Mouse (Mus musculus) mouse trophoblast stem cell (cell line): ENCODE results near the gene Tdrd9.
"Not testable (repeated sequence)": the region's sequence is repeated elsewhere in the genome, so short reads cannot be mapped to it uniquely, and the experiment has no call there.

Source experiments
- in situ Hi-C, 2 experiments: fragments of 300-500 bp; cut with MseI, MboI; formaldehyde crosslinking; loops; 2 replicates in 1 of 2; 3 replicates in 1 of 2; pipeline ENCODE4 v1.15.1; 2025

Tdrd9 gene

DNA sequence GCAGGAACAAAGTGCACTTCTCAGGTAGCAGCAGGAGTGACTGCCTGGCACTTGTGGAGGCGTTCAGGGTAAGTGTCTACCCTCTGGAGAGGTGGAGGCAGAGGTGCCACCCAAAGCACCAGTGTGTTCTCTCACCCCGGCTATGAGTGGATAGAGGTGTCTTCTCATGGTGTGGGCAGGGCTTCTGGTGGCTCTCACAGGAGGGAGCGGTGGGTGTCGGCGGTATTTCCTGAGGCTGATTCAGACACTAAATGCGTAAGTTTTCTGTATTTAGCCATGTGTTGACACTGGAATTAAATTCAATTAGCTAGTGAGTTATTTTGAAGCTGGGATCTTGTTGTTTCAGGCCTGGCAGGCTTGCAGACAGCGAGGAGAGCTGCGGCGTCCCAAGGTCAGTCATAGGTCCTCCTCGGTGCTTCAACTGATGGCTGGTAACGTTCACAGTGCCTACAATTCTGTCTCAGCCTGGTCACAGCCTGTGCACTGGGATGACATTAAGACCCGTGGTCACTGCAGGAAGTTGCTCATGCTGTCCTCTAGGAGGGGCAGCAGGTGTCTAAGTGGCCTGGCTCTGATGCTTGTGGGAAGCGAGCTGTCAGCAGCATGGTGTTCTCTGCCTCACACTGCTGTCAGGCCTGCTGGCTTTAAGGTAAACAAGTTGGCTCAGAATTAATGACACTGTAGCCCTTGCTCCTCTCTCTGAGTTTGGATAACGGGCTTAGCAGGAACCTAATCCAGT lies 54.7 kb downstream of the Tdrd9 start:
- in situ Hi-C loops: no loop called here

DNA sequence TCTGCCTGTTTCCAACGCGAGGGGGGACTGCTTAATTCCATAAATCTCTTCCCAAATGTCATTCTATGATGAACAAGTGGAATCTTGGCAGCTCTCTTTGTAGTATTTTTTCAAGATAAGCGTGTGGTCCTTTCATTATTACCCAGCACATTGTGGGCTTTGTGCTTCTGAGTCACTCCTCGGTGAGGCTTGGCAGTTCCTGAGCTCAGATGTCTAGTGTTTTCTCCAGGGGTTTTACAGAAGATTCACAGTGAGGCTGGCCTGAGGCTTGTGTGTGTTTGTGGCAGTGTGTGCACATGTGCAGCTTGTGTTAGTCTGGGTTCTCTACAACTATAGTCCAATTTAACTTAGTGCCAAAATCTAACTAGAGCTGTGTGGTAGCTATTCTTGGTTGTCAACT lies 56.0 kb downstream of the Tdrd9 start:
- in situ Hi-C loops: no loop called here

- in situ Hi-C loops: no loop called here
These were observed 62.1 kb downstream of the Tdrd9 start for GRCm38 (mm10) chr12:112033409-112033975.

DNA sequence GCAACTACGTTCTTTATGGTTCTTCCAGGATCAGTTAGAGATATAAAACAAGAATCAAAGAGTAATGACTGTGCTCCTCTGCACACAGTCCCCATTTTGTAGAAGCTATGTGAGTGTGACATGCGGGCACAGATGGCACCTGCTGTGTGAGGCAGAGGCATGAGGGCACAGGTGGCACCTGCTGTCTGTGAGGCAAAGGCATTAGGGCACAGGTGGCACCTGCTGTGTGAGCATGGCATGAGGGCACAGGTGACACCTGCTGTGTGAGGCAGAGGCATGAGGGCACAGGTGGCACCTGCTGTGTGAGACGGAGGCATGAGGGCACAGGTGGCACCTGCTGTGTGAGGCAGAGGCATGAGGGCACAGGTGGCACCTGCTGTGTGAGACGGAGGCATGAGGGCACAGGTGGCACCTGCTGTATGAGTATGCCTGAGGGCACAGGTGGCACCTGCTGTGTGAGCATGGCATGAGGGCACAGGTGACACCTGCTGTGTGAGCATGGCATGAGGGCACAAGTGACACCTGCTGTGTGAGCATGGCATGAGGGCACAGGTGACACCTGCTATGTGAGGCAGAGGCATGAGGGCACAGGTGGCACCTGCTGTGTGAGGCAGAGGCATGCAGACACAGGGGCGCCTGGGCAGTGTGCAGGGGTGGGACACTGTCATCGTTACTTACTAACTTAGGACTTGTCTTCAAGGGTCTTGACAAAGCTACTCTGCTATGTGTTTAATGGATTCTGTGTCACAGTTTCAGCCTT lies 64.2 kb downstream of the Tdrd9 start:
- in situ Hi-C loops: not testable (repeated sequence)

DNA sequence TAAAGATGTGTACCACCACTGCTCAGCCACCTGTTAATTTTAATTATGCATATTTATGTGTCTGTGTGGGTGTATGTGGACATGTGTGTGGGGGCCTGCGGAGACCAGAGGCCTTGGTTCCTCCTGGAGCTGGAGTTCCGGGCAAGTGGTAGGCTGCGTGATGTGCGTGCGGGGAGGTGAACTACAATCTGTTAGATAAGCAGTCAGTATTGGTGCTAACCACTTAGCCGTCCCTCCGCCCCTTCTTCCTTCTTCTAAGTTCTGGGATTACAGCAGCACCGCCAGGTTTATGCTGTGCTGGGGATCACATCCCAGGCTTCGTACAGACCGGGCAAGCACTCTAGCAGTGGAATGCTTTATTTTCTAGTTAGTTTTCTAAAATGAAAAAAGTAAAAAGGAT lies 67.1 kb downstream of the Tdrd9 start:
- in situ Hi-C loops: no loop called here

DNA sequence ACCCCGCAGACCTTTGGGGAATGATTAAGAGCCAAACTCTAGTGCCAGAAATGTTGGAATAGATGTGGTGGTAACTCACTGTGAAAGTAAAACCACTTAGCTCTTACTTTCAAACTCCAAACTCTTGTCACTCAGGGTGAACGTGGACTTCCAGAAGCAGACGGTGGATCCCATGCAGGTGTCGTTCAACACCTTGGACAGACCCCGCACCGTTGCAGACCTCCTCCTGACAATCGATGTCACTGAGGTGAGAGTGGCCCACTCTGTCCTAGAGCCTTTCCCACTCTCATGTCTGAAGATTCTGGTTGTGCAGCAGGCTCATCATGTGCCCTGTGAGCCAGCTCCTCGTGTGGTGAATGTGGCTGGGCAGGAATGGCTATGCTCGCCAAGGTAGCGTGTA lies 67.8 kb downstream of the Tdrd9 start:
- in situ Hi-C loops: no loop called here

- in situ Hi-C loops: no loop called here
These were observed 71.3 kb downstream of the Tdrd9 start for GRCm38 (mm10) chr12:112042681-112043080.

DNA sequence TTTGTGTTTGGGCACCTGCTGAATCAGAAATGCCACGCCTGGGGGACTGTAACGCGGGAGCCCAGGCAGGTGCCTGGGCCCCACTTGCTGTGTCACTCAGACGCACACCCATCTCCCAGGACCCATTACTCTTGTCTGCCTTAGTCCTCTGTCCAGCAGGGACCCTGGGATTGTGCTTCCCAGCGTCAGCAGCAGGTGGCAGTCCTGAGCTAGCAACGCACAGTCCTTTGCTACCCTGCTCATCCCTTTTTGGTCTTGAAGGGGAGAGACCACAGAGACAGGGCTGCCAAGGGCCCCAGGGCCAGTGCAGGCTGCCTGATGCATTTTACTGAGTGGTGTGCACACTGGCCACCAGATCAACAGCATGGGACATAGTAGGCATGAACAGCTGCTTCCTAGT lies 106.3 kb downstream of the Tdrd9 start:
- in situ Hi-C loops: no loop called here

GRCm38 (mm10) chr12:112079911-112080310 lies 108.6 kb downstream of the Tdrd9 start:
- in situ Hi-C loops: no loop called here

GRCm38 (mm10) chr12:112080911-112081310 lies 109.6 kb downstream of the Tdrd9 start:
- in situ Hi-C loops: no loop called here

DNA sequence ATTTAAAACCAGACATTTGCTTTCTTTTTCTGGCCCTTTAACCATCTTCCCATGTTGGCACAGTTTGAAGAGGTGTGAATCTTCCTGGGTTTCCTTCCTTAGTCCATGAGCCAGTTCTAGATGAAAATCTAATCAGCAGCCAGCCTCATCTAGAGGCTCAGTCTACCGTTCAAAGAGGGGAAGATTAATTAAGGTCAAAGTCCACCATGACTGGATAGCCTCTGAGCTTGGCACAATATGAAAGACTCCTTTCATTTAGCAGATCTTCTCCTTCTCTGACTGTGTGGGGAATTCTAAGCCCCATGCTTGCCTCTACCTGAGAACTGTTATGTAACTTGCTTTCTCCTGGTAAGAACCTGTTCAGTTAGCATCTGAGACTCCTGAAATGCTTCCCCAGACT lies 110.9 kb downstream of the Tdrd9 start:
- in situ Hi-C loops: no loop called here

- in situ Hi-C loops: no loop called here
These were observed 114.9 kb downstream of the Tdrd9 start for GRCm38 (mm10) chr12:112086250-112086649.

DNA sequence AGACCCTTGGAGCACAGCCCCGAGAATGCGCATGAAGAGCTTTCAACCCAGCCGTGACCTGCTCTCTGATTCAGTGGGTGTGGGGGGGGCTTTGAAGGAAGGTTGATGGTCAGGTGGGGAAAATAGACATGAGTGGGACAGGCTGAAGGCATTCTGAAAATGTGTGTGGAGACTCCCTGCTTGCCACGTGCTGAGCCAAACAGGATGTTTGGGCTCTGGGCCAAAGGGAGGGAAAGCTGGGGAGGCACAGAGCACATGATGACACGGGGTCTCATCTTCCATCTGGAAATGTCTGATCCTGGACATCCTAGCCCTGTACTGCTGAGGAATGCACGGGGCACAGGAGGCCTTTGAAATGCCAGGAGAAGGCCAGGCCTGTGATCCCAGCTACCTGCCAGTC lies 115.4 kb downstream of the Tdrd9 start:
- in situ Hi-C loops: no loop called here

DNA sequence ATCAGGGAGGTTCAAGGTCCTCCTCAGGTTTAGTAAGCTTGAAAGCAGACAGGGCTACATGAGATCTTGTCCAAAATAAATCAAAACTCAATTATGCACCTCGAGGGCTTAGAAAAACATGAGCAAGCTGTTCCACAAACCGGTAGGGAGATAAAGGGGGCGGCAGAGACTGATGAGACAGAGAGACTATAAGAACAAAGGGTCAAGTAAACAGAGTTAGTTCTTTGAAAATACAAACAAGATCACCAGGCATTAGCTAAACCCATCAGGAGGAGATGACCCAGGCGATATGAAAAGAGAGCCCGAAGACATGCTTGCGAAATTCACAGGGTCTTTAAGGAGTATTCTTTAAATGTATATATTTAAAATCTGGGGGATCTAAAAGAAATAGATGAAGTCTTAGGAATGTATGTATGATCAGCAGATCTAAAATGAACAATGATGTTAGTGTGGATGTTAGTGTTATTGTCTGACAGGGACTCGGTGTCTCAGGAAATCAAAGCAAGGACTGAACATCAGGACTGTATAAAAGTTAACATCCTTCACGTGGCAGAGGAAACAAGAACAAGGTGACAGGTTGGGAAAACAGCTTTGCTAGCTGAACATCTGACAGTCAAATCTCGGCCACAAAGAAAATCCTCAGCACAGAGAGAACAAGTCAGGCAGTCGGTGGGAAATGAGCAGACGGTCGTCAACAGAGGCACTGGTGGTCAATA lies 117.4 kb downstream of the Tdrd9 start:
- in situ Hi-C loops: no loop called here

DNA sequence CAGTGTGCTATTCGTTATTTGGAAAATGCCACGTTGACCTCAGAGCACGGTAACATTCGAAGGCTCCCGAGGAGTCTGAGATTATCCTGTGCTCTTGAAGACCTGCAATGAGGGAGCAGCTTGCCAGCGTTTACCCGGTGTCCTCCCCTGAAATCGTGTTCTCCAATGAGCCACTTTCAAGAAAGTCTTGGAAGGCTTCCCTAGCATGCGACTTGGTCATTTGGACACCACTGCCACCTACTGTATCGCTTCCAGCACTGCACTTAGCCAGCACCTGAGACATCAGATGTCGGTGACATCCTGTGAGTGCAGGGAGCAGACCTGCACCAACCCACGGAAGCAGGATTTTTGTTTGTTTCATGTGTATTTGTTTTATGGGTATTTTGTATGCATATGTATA lies 119.7 kb downstream of the Tdrd9 start:
- in situ Hi-C loops: no loop called here

DNA sequence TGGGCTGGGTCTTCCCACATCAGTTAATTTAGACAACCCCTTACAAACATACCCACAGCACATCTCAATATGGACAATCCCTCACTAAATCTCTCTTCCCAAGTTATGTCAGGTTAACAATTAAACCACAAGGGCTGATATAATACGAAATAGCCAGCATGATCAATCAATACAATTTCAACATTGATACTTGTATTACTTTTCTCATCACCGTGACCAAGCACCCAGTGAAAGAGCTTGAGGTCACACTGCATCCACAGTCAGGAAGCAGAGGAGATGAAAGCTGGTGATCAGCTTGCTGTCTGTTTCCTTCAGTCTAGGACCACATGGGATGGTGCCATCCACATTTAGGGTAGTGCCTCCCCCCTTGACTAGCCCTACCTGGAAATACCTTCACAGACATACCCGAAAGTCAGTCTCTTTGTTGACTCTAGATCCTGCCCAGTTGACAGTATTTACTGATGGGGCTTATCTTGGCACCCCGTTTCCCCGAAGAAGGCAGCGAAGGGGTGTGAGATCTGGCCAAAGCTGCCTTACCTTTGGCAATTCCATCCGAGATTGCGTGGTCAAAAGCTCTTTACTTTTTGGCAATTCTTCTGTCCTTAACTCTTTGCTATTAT lies 123.0 kb downstream of the Tdrd9 start:
- in situ Hi-C loops: no loop called here

- in situ Hi-C loops: no loop called here
These were observed 124.8 kb downstream of the Tdrd9 start for GRCm38 (mm10) chr12:112096051-112096732.

DNA sequence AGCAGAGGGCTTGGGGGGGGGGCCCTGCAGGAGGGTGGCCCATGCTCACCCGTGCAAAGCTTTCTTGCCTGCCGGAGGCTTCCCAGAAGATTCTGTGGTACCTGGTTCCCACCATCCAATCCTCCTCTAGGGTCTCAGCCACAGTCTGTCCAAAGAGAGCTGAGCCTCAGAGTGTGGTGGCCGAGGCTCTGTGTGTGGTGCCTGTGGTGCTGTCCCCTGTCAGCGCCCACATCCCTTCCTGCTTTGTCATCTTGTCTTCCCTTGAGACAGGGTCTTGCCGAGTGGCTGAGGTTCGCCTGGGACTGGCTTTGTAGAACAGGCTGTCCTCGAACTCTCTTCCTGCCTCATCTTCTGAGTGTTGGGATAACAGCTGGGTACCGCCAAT lies 125.4 kb downstream of the Tdrd9 start:
- in situ Hi-C loops: no loop called here

DNA sequence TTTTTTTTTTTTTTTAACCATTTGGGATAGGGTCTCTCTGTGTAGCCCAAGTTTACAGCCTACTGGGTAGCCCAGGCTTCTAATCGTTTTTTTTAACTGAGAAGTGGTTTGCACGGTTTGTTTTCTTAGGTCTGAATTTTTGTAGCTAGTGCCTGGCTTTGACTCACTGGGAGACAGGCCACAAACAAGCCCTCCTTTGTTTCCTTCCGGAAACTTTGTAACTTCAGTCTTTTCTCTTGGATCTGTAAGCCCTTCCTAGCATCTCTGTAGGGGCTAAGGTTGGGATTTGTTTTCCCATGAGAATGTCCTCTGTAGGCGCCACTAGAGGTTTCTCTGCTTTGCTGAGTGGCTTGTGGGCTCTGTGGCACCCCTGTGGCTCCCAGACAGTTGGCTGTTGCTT lies 128.7 kb downstream of the Tdrd9 start:
- in situ Hi-C loops: no loop called here

DNA sequence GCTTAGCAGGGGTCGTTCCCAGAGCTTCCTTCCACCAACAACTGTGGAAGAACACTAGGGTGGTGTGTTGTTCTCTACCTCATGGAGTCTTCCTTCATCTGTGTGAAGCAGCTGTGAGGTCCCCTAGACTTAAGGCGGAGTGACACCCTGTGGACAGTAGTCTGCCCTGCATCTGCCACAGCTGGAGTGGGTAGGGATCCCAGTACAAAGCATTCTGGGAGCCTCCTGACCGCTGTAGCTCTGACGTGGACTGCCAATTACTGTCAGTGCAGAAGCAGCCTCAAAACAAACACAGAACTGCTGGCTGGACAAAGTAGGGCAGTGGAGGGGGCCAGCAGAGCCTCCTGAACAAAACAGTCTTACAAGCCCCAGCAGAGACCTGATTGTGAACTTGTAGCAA lies 129.7 kb downstream of the Tdrd9 start:
- in situ Hi-C loops: no loop called here

DNA sequence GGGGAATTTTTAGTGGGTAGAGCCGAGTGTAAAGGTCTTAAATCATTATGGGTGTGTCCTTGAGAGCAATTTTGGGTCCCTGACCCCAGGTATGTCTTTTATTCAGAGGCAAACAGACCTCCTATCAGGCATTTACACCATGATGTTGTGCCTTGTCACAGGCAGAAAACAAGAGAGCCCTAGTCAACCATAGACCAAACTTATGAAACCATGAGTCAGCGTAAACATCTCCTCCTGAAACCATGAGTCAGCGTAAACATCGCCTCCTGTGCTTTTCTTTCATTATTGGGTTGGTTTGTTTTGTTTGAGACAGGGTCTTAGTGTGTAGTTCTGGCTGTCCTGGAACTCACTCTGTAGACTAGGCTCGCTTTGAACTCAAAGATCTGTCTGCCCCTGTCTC lies 131.8 kb downstream of the Tdrd9 start:
- in situ Hi-C loops: no loop called here
